Mouse (Mus musculus) ovary, postnatal 36 days (tissue): ENCODE results near the gene Ttpal.
A peak's percentile ranks its signal among the peaks of the same experiment; 100 is the strongest.

ENCODE experiments used
- DNase-seq: peaks from one replicate; pipeline ENCODE4 v3.0.0; 2022; ENCODE audit warnings: low spot score, mixed read lengths

The Ttpal gene

GRCm38 (mm10) chr2:163602101-163602971, at the start of gene Ttpal:
Gene Ttpal, plus strand, starts transcription at chr2:163602314.
- DNase-seq: peak; percentile 87

GRCm38 (mm10) chr2:163552518-163552929, 49.6 kb upstream of the Ttpal start:
- DNase-seq: no peak

GRCm38 (mm10) chr2:163554425-163554982, 47.6 kb upstream of the Ttpal start:
- no peak for DNase-seq

GRCm38 (mm10) chr2:163554996-163555395, 47.1 kb upstream of the Ttpal start:
- no peak for DNase-seq

GRCm38 (mm10) chr2:163555417-163555816, 46.7 kb upstream of the Ttpal start:
- DNase-seq: peak; percentile 55

- no peak for DNase-seq
Observed at GRCm38 (mm10) chr2:163558548-163558947, 43.6 kb upstream of the Ttpal start.

- no peak for DNase-seq
Observed at GRCm38 (mm10) chr2:163559236-163559635, 42.9 kb upstream of the Ttpal start.

- DNase-seq: no peak
Observed at GRCm38 (mm10) chr2:163560247-163560646, 41.9 kb upstream of the Ttpal start.

- no peak for DNase-seq
Observed at GRCm38 (mm10) chr2:163561258-163561948, 40.7 kb upstream of the Ttpal start.

- peak; percentile 53 for DNase-seq
Observed at GRCm38 (mm10) chr2:163564646-163565045, 37.5 kb upstream of the Ttpal start.

GRCm38 (mm10) chr2:163574321-163574720, 27.8 kb upstream of the Ttpal start:
- no peak for DNase-seq

- DNase-seq: no peak
Observed at GRCm38 (mm10) chr2:163575248-163575647, 26.9 kb upstream of the Ttpal start.

GRCm38 (mm10) chr2:163577986-163578385, 24.1 kb upstream of the Ttpal start:
- no peak for DNase-seq

GRCm38 (mm10) chr2:163580069-163580945, 21.8 kb upstream of the Ttpal start:
- peak; percentile 50 for DNase-seq

- DNase-seq: no peak
Observed at GRCm38 (mm10) chr2:163583226-163584087, 18.7 kb upstream of the Ttpal start.

- no peak for DNase-seq
Observed at GRCm38 (mm10) chr2:163584088-163584426, 18.1 kb upstream of the Ttpal start.

GRCm38 (mm10) chr2:163586384-163587261, 15.5 kb upstream of the Ttpal start:
- no peak for DNase-seq

- DNase-seq: no peak
Observed at GRCm38 (mm10) chr2:163587506-163587905, 14.6 kb upstream of the Ttpal start.

GRCm38 (mm10) chr2:163590211-163590610, 11.9 kb upstream of the Ttpal start:
- DNase-seq: no peak

- no peak for DNase-seq
Observed at GRCm38 (mm10) chr2:163590996-163591395, 11.1 kb upstream of the Ttpal start.
